Mouse (Mus musculus) megakaryocyte progenitor cell, adult 5-6 weeks (primary cell): ENCODE data around the gene Vps52. TPM values are rescaled to one million over a fixed set of nuclear protein-coding genes. Genes with fewer than 3 reads are reported as not detected.
"Not testable (repeated sequence)": the region's sequence is repeated elsewhere in the genome, so short reads cannot be mapped to it uniquely, and the experiment has no call there.

ENCODE experiments used
- ATAC-seq: replicated peaks from 2 replicates; pipeline ENCODE4 v1.8.0; 2016; ENCODE audit warnings: mild to moderate bottlenecking, moderate TSS enrichment, inconsistent platforms; ENCODE audit not compliant: poor library complexity
- total RNA-seq, 2 experiments: library from RNA; stranded (forward) in 1 of 2; stranded (reverse) in 1 of 2; fragments of 157-497, 149-512 nt in 1 of 2; fragments of 200-1000 nt in 1 of 2; gene quantifications; 2 replicates each; pipeline versions ENCODE4 v1.2.3 to v1.2.4; 2015 to 2017

Gene Vps52
- total RNA-seq, 2 experiments from 2014 or later = 13.7 to 16.6 TPM

DNA sequence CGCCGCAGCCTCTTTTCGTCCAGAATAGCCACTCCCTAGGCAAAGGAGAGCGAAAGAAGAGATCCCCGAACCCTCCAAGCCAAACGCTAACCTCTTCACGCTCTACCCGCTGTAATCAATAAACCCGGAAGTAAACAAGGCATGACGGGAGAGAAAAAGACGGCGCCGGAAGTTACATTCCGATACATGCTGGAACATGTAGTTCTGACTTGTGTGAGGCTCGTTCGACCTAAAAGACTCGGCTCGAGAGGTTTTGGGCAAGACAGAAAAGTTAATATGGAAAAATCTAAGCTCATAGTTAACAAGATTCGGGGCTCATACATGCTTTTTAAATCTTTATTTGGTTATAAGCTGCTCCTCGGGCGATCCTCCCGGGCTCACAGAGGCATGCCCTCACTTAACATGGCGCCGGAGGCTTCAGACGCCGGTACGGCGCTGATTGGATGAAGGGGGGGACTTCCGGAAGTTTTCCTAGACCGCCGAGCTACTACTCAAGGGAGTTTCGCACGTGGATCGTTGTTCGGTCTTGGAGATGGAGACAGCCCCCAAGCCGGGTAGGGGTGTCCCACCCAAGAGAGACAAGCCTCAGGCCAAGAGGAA lies 15.3 kb upstream of the Vps52 start, which contains the start of the genes Pfdn6 and Wdr46:
Gene Pfdn6 (minus strand): TSS at position 138 of the 600 bp plus-strand sequence.
Gene Wdr46 (plus strand): TSS at position 455 of the 600 bp plus-strand sequence.
- peak; percentile 94 for ATAC-seq

DNA sequence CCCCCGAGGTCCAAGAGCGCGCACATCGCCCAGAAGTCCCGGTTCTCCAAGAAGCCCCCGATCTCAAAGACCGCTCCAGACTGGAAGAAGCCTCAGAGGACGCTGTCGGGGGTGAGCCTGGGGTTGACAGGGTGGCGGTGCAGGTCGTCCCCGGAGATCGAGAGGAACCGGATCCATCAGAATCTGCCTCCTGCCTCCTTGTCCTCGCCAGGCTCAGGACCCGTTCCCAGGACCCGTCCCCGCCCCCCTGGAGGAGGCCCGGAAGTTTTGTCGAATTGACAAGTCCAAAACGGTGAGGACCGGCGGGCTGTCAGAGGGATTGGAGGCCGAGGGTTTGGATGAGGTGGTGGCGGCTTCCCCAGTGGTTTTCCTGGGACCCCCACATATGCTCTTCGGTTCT lies 14.6 kb upstream of the Vps52 start:
- ATAC-seq = no peak

DNA sequence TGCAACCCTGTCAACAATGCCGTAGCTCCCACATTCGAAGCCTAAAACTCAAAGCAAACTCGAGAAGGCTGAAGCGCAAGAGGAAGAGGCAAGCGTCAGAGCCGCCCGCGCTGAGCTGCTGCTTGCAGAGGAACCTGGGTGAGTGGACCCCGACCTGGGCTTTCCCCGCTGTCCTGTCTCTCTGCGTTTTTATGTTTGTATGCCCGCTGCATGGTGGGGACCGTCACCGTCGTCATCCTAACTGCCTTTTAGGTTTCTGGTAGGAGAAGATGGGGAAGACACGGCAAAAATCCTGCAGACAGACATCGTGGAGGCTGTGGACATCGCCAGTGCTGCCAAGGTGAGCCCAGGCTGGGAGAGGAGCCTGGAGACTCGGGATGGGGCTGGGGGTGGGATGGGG lies 14.2 kb upstream of the Vps52 start:
- ATAC-seq = no peak

DNA sequence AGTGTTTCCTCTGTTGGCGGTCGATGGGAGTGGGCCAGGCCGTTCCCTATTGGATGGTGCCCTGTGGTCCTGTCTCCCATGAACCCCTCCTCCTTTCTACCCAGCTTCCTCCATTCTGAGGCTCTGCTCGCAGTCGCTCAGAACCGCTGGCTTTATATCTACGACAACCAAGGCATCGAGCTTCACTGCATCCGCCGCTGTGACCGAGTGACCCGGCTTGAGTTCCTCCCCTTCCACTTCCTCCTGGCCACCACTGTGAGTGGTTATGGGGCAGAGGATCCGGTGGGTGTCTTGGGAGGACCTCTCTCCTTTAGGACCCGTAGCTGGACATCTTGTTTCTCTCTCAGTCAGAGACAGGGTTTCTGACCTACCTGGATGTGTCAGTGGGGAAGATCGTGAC lies 12.2 kb upstream of the Vps52 start:
- no peak for ATAC-seq

GRCm38 (mm10) chr17:33947430-33948089 lies 8.1 kb upstream of the Vps52 start:
- ATAC-seq = peak; percentile 32

- no peak for ATAC-seq
These were observed 7.3 kb upstream of the Vps52 start for GRCm38 (mm10) chr17:33948090-33948904.

- ATAC-seq = no peak
These were observed 6.6 kb upstream of the Vps52 start for GRCm38 (mm10) chr17:33948905-33949537.

- no peak for ATAC-seq
These were observed 5.4 kb upstream of the Vps52 start for GRCm38 (mm10) chr17:33950131-33950625.

DNA sequence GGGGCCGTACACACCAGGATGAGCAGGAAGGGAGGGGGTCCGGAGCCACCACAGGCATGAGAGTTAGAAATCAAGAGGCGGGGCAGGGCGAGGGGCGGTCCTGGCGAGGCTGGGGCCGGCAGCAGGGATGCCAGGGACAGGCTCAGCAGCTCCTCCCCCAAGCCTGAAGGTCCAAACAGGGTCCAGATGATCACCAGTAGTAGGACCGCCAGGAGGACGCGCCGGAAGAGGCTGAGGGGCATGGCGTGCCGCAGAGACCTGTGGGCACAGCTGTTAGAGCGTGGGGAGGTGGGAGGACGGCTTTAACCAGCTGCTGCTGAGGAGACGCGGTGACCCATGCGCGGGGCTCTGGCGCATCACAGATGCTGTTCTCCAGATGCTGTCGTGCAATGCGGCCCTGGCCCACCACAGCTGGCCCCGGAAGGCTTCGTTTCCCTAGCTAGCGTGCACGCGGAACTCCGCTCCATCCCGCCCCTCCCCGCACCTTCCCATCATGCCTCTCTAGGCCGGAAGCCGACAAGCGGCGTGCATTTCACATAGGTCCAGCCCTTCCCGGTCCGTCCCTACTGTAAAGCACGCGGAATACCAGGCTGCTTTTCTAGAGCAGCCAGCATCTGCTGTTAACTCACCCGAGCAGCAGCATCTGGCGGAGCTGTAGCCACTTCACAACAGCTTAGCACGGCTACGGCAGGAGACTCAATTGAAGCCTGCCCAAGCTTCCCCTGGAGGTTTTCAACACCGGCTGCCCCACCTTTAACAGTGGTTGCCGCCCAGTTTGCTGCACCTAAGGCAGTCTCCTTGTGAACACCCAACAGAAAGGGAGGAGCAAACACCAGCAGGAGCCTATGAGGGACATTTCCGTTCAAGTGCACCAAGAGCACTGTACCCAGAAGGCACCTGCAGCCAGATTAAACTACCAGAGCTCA lies 4.3 kb upstream of the Vps52 start, which contains the start of gene B3galt4:
Gene B3galt4 (minus strand): TSS at position 468 of the 926 bp plus-strand sequence.
- peak; percentile 52 for ATAC-seq

GRCm38 (mm10) chr17:33952015-33952414 lies 3.6 kb upstream of the Vps52 start:
- ATAC-seq = not testable (repeated sequence)

- no peak for ATAC-seq
These were observed 2.7 kb upstream of the Vps52 start for GRCm38 (mm10) chr17:33952879-33953278.

- ATAC-seq = no peak
These were observed 2.3 kb upstream of the Vps52 start for GRCm38 (mm10) chr17:33953310-33953709.

DNA sequence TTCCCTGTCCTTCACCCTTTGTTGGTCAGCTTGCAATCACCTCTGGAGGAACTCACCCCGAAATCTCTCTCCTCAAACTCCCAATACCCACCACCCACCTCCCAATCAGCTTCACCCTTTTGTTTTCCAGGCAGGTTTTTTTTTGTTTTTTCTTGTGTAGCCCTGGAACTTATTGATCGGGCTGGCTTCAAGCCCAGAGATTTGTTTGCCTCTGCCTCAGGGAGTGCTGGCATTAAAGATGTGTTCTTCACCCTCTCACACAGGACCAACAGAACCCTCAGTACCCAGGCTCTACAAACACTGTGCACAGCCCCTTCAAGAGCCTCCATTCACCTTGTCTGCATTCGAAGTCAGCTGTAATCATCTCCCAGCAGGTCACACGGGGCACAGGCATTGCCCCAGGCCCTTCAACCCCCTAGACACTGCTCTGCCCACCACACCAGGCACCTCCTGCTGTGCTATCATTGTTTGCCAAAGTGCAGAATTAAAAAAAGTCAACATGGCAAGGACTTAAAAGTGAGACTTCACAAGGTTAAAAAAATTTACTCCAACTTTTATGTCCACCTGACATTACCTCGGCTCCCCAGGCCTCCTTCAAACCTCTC lies 1.5 kb upstream of the Vps52 start:
- no peak for ATAC-seq

- peak; percentile 0; the same call in 1 of the 2 replicates for ATAC-seq
These were observed 712 bp upstream of the Vps52 start for GRCm38 (mm10) chr17:33954646-33955554.

DNA sequence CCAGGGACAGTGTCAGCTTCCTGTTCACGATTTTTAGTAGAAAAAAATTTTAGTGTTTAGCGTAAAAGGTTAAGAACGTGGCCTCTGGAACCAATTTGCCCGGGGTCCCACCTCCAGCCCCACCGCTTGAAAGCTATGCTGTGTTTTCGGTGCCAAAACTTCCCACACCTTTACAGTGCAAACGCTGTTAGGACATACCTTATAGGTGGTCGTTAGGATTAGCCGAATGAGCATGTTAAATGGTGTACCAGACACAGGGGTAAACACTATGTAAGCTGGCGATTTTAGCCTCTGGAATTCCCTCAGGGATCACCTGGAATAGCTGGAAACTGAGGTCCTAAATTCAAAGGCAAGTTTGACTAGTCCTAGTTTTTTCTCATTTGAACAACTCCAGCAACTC lies 724 bp downstream of the Vps52 start:
- no peak for ATAC-seq

- ATAC-seq = no peak
These were observed 1.9 kb downstream of the Vps52 start for GRCm38 (mm10) chr17:33957493-33957892.

- no peak for ATAC-seq
These were observed 2.8 kb downstream of the Vps52 start for GRCm38 (mm10) chr17:33958451-33958850.

- ATAC-seq = no peak
These were observed 3.5 kb downstream of the Vps52 start for GRCm38 (mm10) chr17:33959135-33959534.
